Mouse (Mus musculus): ENCODE results near the gene Mgat4b. TPM values are rescaled to one million over a fixed set of nuclear protein-coding genes. Genes with fewer than 3 reads are reported as not detected.
A peak's percentile ranks its signal among the peaks of the same experiment; 100 is the strongest.

The Mgat4b gene
- polyA plus RNA-seq, 1 experiment, result 89.2 TPM

GRCm38 (mm10) chr11:50215633-50216032 lies 4.9 kb downstream of the Mgat4b start:
- H3K4me2 ChIP-seq (ENCODE audit: low read depth), result no peak overlapping the region
- H3K4me3 ChIP-seq, result no peak overlapping the region
- no peaks in the 10 kb centered on the region for H3K36me3 ChIP-seq (ENCODE audit: control insufficient read depth, insufficient read depth)
- no peak for TF ChIP-seq USF1 (IDR thresholded peaks at IDR 0.05; ENCODE audit: low read depth)
- H3K27me3 ChIP-seq (ENCODE audit: control insufficient read depth, insufficient read depth, insufficient read length), result no peaks in the 10 kb centered on the region
- no peaks in the 10 kb centered on the region for H3K79me2 ChIP-seq (ENCODE audit: control insufficient read depth, insufficient read depth)
- H3ac ChIP-seq (ENCODE audit: control insufficient read depth, insufficient read length), result no peak overlapping the region

DNA sequence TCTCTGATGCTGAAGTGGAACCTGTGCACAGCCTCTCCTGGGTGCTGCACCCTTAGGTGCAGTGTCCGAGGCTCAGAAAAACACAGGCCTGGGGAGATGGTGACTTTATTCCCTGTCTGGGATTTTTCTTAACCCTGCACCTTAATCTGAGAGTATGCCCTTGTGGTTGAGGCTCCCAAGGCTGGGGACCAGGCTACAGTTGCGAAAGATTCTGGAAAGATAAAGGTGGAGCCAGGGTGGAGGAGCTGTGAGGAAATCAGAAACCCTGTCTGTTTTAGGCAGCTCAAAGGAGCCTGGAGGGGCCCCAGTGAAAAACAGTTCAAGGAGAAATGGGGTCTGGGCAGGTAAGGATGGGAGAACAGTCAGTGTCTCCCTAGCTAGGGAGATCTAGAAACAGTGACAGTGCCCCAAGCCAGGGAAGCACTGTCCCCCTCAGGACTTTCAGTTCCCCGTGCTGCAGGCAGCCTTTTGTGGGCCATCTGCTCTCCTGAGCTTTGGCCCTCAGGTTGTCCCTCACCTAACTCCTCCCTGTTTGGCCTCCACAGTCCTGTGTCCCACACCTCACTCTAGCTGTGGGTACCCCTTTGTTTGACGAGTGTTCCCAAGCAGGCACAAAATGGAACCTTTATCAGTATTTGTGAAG lies 6.2 kb downstream of the Mgat4b start:
- H3K36me3 ChIP-seq (ENCODE audit: control insufficient read depth, insufficient read depth), result no peaks in the 10 kb centered on the region
- no peak overlapping the region for H3K4me2 ChIP-seq (ENCODE audit: low read depth)
- no peak overlapping the region for H3ac ChIP-seq (ENCODE audit: control insufficient read depth, insufficient read length)
- TF ChIP-seq POLR2AphosphoS2 (IDR thresholded peaks at IDR 0.05; ENCODE audit: insufficient read length, low read depth), result peak; percentile 37
- TF ChIP-seq MAX (IDR thresholded peaks at IDR 0.05; ENCODE audit: low read depth), result no peak
- H3K4me3 ChIP-seq, result no peak overlapping the region
- H3K27me3 ChIP-seq (ENCODE audit: control insufficient read depth, insufficient read depth, insufficient read length), result no peaks in the 10 kb centered on the region
- no peaks in the 10 kb centered on the region for H3K79me2 ChIP-seq (ENCODE audit: control insufficient read depth, insufficient read depth)

DNA sequence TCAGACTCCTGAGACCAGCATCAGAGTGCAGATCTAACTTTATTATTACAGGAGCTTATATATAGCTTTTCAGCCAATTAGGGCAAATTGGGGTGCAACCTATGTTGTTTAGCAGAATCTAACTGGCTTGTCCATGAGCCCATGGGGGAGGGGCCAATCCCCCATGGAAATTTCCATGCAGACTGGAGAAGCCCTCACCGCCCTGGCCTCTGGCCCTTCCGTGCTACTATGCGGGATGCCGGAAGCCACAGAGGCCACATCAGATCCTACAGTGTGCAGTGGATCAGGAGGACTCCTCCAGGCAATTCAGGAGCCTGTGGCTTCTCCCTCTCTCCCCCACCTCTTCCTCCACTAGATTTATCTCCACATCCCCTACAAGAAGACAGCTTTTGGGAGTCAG lies 7.1 kb downstream of the Mgat4b start:
- H3K79me2 ChIP-seq (ENCODE audit: control insufficient read depth, insufficient read depth), result no peaks in the 10 kb centered on the region
- H3K27me3 ChIP-seq (ENCODE audit: control insufficient read depth, insufficient read depth, insufficient read length), result no peaks in the 10 kb centered on the region
- no peaks in the 10 kb centered on the region for H3K36me3 ChIP-seq (ENCODE audit: control insufficient read depth, insufficient read depth)
- H3K4me3 ChIP-seq, result no peak overlapping the region
- H3ac ChIP-seq (ENCODE audit: control insufficient read depth, insufficient read length), result no peak overlapping the region
- peak overlapping the region; percentile 68 for H3K4me2 ChIP-seq (ENCODE audit: low read depth)
- TF ChIP-seq POLR2AphosphoS2 (IDR thresholded peaks at IDR 0.05; ENCODE audit: insufficient read length, low read depth) (no peak), MYOG (IDR thresholded peaks at IDR 0.05; ENCODE audit: control insufficient read depth in 1 of 3, insufficient read depth in 1 of 3, insufficient read length in 2 of 3, low read depth in 2 of 3) (no peak), CEBPB (IDR thresholded peaks at IDR 0.05; ENCODE audit: insufficient read depth, poor library complexity, severe bottlenecking) (no peak), TCF3 (IDR thresholded peaks at IDR 0.05; ENCODE audit: insufficient read length, low read depth) (no peak), E2F4 (IDR thresholded peaks at IDR 0.05; ENCODE audit: insufficient read depth) (no peak), POLR2A (IDR thresholded peaks at IDR 0.05; ENCODE audit: insufficient read length, low read depth) (no peak), SRF (IDR thresholded peaks at IDR 0.05; ENCODE audit: control insufficient read depth, insufficient read length, low read depth) (no peak), MYOD1 (IDR thresholded peaks at IDR 0.05; ENCODE audit: control insufficient read depth in 1 of 3, insufficient read length in 2 of 3, low read depth in 2 of 3) (no peak), REST (IDR thresholded peaks at IDR 0.05; ENCODE audit: insufficient read depth, insufficient read length) (no peak)

GRCm38 (mm10) chr11:50219833-50220232 lies 9.1 kb downstream of the Mgat4b start:
- Histone ChIP-seq H3K4me3 (no peak overlapping the region), H3ac (ENCODE audit: control insufficient read depth, insufficient read length) (no peak overlapping the region), H3K79me2 (ENCODE audit: control insufficient read depth, insufficient read depth) (no peaks in the 10 kb centered on the region), H3K4me2 (ENCODE audit: low read depth) (no peak overlapping the region), H3K27me3 (ENCODE audit: control insufficient read depth, insufficient read depth, insufficient read length) (no peaks in the 10 kb centered on the region), H3K36me3 (ENCODE audit: control insufficient read depth, insufficient read depth) (no peaks in the 10 kb centered on the region)
- no peak for TF ChIP-seq MAX (IDR thresholded peaks at IDR 0.05; ENCODE audit: low read depth)
- no peak for TF ChIP-seq TCF12 (IDR thresholded peaks at IDR 0.05; ENCODE audit: insufficient read depth, poor library complexity, severe bottlenecking)
- no peak for TF ChIP-seq SRF (IDR thresholded peaks at IDR 0.05; ENCODE audit: control insufficient read depth, insufficient read length, low read depth)
- no peak for TF ChIP-seq REST (IDR thresholded peaks at IDR 0.05; ENCODE audit: insufficient read depth, insufficient read length)
- no peak for TF ChIP-seq POLR2A (IDR thresholded peaks at IDR 0.05; ENCODE audit: insufficient read length, low read depth)
- no peak for TF ChIP-seq POLR2AphosphoS2 (IDR thresholded peaks at IDR 0.05; ENCODE audit: insufficient read length, low read depth)
- TF ChIP-seq CEBPB (IDR thresholded peaks at IDR 0.05; ENCODE audit: insufficient read depth, poor library complexity, severe bottlenecking), result no peak
- no peak for TF ChIP-seq TCF3 (IDR thresholded peaks at IDR 0.05; ENCODE audit: insufficient read length, low read depth)
- TF ChIP-seq USF1 (IDR thresholded peaks at IDR 0.05; ENCODE audit: low read depth), result no peak
- TF ChIP-seq MYOG (IDR thresholded peaks at IDR 0.05; ENCODE audit: control insufficient read depth in 1 of 3, insufficient read depth in 1 of 3, insufficient read length in 2 of 3, low read depth in 2 of 3), result no peak
- no peak for TF ChIP-seq E2F4 (IDR thresholded peaks at IDR 0.05; ENCODE audit: insufficient read depth)
- no peak for TF ChIP-seq MYOD1 (IDR thresholded peaks at IDR 0.05; ENCODE audit: control insufficient read depth in 1 of 3, insufficient read length in 2 of 3, low read depth in 2 of 3)

DNA sequence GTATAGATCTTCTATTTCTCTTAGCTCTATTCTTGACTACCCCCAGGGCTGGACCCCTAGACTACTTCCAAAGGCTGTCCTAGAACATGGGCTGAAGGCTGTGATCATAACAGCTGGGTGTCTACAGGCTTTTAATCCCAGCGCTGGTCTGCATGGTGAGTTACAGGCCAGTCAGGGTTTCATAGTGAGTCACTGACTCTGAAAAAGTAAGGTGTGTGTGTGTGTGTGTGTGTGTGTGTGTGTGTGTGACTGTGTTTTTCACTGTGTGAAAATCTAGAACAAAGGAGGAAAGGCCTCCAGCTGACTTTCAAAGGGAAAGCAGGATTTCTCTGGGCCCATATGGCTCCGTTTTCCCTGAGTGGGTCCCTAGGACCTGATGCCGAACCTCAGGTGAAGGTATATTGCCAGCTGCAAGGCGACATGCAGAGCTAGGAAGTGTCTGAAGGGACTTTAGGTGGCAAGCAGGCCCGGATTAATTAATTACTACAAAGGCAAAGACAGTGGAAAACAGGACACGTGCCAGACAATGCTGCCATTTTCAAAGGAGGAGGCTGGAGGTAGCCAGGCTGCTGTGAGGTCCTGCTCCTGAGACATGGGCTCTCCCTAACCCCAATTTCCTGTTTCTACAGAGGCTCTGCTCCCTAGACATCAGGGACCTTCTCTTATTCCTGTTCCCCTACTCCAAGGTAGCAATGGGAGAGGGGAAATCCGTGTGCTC lies 12.0 kb downstream of the Mgat4b start:
- H3K79me2 ChIP-seq (ENCODE audit: control insufficient read depth, insufficient read depth), result peaks cover 20% of the 10 kb centered on the region
- peak overlapping the region; percentile 86 for H3K4me2 ChIP-seq (ENCODE audit: low read depth)
- H3K4me3 ChIP-seq, result no peak overlapping the region
- H3ac ChIP-seq (ENCODE audit: control insufficient read depth, insufficient read length), result no peak overlapping the region
- no peaks in the 10 kb centered on the region for H3K36me3 ChIP-seq (ENCODE audit: control insufficient read depth, insufficient read depth)
- no peaks in the 10 kb centered on the region for H3K27me3 ChIP-seq (ENCODE audit: control insufficient read depth, insufficient read depth, insufficient read length)
- TF ChIP-seq SRF (IDR thresholded peaks at IDR 0.05; ENCODE audit: control insufficient read depth, insufficient read length, low read depth) (no peak), MYOD1 (IDR thresholded peaks at IDR 0.05; ENCODE audit: control insufficient read depth in 1 of 3, insufficient read length in 2 of 3, low read depth in 2 of 3) (no peak), CEBPB (IDR thresholded peaks at IDR 0.05; ENCODE audit: insufficient read depth, poor library complexity, severe bottlenecking) (no peak), TCF3 (IDR thresholded peaks at IDR 0.05; ENCODE audit: insufficient read length, low read depth) (no peak), E2F4 (IDR thresholded peaks at IDR 0.05; ENCODE audit: insufficient read depth) (no peak)
